Mouse (Mus musculus): ENCODE results near the gene Aatk.

The Aatk gene

DNA sequence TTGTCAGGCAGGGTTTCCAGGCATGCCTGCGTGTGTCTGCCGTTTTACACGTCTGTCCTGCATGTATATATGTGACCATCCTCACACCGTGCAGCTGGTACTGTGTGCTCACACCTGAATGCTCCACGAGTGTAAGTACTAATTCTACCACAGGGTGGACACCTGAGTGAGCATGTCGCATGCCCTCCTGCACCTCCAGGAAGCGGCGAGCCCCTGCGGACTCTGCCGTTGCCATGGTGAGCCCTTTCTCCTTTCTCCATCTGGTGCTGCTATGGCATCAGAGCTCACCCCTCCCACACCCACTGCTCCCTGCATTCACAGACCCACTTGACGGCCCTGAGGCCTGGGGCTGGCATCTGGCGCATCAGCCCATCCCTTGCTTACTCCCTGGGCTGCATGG, 24.1 kb downstream of the Aatk start:
- DNase-seq (ENCODE audit: low spot score in 2 of 2): no peak

DNA sequence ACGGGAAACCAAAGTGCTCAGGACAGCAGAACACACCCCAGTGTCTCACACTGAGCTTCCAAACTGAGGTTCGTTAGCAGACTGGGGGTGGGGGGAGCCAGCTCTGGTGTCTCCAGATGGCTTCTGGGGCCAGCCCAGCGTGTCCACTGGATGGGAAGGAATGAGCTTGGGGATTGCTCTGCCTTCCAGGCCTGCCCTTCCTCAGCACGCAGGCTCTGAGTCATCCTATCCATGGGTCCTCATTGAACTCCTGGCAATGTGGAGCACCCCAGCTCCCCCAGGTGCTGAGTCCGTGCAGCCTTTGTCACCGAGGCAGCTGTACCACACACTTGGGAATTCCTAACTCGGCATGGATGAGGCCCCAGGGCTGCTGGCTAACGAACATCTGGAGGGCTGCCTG, 24.8 kb downstream of the Aatk start:
- no peak for DNase-seq (ENCODE audit: low spot score in 2 of 2)

DNA sequence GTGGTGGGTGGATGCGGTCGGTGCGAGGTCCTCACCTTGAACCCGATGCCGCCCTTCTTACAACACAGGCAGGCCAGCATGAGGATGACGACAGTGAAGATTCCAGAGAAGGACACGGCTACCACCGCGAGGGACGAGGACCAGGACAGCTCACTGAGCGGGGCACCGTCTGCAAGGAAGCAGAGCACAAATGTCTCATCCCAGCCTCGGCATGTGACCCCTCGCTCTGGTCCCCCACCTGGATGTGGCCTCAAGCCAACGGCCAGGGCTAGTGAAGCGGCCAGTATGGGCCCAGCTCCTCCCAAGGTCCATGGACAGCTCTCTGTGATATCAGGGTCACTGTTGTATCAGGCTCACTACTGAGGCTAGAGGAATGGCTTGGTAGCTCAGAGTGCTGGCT, 25.6 kb downstream of the Aatk start:
- DNase-seq (ENCODE audit: low spot score in 2 of 2): no peak

DNA sequence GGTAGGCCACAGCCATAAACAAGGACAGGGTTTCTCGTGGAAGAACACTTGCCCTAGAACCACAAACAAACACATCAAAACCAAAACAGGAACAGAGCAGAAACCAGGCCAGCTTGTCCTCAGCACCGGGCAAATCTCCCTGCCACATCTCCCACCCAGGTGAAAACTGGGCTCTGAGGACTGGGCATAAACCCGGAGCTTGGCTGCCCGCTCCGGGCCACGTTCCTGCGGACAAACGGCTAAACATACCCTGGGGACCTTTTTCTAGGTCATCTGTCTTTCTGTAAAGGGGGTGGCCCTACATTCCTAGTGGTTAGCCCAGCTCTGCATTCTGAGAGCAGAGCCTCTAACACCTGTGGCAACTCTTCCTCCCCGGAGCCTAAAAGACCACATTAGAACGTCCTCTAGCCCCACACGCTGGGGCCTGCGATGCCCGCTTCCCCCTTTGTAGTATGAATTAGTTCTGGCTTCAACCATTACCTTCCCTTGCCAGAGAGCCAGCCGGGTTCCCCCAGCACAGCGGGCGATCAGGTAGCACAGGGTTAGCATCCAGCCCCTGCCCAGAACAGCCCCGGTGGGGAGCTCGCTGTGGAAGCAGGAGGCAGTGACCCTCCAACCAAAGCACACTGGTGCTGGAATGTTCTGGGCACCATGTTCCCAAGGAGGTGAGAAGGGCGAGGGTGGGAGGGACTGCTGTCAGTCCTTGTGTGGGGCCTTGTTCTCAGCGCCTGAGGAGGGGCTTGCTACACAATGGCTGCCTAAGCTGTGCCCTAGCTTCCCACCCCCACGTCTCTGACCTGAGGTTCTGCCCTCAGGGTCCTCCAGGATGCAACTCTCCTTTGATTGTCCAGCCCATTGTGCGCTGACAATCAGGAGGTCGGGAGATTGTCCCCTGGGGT, 27.2 kb downstream of the Aatk start:
- DNase-seq (ENCODE audit: low spot score in 2 of 2): no peak

GRCm38 (mm10) chr11:120017011-120017410, 30.0 kb downstream of the Aatk start:
- no peak for DNase-seq (ENCODE audit: low spot score in 2 of 2)

DNA sequence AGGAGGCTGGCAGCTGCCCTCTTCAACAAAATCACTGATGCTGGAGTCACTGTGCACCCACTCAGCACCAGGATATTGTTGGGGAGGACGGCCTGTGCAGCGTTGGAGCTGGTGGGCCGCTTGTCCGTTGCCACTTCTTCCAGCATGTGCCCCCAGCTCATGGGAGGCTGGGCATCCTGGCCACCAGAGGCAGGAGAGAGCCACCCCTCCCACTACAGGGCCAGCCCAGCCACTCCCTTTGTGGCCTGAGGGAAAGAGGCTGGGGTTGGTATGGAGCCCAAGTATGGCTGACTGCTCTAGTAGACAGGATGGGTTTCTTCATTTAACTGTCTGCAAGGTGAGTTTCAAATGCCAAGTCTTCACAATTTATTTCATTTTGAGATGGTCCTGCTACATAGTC, 32.2 kb downstream of the Aatk start:
- no peak for DNase-seq (ENCODE audit: low spot score in 2 of 2)

DNA sequence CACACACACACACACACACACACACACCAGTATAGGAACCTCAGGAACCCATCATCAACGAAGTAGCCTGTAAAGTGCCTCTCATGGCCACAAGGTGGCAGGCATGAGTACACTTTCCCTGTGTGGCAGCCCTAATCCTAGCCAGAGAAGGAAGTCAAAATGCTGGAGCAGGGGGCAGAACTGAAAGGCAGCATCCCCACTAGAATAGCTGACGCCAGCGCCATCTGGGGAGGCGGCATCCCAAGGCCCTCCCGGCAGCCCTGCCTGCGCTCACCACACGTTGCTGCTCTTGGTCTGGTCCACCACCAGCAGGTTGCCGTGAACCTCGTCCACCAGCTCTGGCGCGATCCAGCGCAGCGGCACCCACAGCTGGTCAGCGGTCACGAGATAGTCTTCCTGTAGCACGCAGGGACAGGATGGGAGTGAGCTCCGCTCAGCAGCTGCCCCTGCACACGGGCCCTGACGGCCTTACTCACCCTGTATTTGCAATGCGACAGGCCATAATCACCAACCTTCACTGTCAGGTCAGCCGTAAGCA, 33.7 kb downstream of the Aatk start:
- peak; percentile 52 to 62 for DNase-seq (ENCODE audit: low spot score in 2 of 2)

- no peak for DNase-seq (ENCODE audit: low spot score in 2 of 2)
Measured at GRCm38 (mm10) chr11:120012702-120013101, 34.3 kb downstream of the Aatk start.

DNA sequence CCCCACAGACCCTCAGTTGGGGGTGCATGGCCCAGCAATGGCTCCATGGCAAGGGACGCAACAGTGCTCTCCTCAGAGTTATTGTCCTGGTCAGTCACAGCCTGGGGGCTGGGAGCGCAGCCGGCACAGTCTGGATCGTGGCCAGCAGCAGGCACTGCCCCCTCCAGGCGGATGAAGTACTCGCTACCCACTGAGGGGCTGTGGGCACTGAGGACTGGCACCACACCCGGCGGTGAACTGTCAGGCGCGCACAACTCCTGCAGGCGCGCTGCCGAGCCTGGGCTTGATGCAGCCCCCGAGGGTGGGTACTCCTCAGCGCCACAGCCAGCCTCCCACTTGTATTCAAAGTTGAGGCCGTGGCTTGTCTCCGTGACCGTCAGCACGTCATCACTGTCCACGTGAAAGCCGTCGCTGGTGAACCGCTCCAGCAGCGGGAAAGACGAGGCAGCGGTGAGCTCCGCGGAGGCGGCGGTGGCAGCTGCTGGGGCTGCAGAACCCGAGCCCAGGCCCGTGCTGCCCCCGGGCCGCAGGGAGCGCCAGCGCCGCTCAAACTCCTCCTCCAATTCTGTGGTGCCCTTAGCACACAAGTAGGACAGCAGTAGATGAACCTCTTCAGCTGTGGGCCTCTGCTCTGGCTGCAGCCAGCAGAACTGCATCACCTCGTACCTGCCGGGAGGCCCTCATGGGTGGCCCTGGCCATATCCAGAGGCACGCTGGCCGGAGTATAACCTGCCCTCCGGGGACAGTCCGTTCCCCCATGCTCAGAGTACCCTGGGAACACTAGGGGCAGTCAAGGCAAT, 35.0 kb downstream of the Aatk start:
- DNase-seq (ENCODE audit: low spot score in 2 of 2): no peak

DNA sequence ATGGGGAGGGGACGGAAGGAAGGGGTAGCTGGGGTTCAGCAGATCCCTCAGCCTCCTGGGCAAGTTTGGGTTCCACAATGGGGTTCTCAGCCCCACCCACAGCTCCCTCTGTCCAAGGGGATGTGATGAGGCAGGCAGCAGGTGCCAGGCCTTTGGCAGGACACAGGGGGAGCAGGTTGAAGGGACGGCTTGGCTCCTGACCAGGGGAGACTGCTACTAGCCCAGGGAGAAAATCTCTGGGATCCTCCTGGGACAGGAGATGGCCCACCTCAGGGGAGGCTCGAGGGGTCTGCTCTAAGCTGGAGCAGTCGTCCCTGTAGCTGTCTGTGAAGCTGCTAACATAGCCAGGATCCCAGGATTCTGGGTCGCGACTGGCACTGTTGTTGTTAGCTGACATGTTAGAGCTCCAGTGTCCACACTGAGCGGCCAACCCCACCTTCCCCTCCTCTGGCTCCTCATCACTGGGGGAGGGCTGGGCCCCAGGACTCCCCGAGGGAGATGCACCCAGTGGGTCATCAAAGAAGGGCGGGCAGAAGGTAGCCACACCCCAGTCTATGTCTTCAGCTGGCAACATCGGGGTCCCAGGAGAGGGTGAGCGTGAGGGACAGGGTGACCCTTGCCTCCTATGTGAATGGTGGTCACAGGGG, 35.7 kb downstream of the Aatk start:
- no peak for DNase-seq (ENCODE audit: low spot score in 2 of 2)

DNA sequence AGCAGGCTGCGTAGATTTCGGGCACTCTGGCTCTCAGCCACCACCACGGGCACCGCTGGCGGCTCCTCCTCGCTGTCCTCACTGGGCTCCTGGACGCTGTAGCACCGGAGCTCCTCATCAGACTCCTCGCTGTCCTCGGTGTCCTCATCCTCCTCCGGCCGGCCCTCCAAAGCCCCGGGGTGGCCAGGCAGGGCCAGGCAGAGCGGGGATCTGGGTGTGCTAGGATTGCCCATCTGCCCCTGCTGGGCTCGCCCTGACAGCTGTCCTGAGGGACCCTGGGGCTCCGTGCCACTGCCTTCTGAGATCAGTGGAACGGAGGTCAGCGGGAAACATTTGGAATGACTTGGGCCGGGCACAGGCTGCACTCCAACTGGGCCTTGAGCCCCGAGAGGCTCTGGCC, 37.0 kb downstream of the Aatk start:
- DNase-seq (ENCODE audit: low spot score in 2 of 2): no peak

GRCm38 (mm10) chr11:120008956-120009355, 38.0 kb downstream of the Aatk start:
- no peak for DNase-seq (ENCODE audit: low spot score in 2 of 2)

DNA sequence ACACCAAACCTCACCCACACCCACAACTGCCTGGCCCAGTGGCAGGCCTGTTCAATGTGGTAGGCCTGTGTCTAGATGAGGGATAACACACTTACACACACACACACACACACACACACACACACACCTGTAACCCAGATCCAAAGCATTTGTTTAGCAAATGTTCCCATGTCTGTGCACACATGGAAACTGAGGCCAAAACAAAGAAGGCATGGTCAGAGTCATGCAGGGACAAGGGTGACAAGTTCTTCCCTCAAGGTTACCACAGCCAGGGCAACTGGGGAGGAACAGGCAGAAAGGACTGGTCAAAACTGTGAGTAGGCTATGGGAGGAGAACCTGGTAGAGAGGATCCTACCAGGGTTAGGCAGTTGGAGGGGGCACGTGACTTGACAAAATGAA, 38.5 kb downstream of the Aatk start:
- DNase-seq (ENCODE audit: low spot score in 2 of 2): no peak

- no peak for DNase-seq (ENCODE audit: low spot score in 2 of 2)
Measured at GRCm38 (mm10) chr11:120007496-120008080, 39.4 kb downstream of the Aatk start.

DNA sequence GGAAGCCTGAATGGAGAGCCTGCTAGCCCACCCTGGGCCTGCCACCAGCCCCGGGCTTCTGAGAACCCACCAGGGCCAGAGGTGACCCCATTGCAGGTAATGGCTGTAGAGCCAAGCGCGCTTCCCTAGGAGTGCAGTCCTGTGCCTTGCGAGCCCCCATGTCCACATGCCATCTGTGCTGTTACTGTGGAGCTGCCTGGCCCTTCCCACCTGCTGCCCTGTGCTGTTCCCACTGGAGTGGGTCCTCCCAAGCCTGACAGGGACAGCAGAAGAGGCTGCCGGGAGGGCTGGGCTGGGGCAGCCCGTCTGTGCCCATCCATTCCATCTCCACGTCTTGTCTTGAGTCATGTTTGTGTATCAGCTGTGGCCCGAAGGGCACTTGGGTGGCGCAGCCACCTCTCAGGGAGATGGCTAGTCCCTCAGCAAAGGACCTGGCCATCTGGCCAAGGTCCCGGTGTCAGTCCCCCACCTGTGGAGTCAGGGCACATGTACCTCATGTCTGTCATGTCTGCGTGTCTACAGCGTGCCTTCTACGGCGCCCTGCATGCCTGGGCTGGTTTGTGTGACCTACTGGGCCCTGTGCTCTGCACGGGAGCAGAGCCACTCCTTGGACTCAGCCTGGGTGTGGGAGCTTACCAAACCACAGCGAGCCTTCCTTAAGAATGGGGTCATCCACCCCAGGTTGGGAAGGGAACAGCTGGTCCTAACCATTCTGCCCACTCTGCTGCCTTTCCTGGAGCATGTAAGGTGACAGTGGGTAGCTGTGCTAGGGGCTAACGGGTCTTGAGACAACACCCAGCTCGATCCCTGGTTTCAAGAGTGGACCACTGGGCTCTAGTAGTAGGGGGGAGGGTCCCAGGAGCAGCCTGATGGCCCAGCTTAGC, 41.3 kb downstream of the Aatk start:
- no peak for DNase-seq (ENCODE audit: low spot score in 2 of 2)

- DNase-seq (ENCODE audit: low spot score in 2 of 2): no peak
Measured at GRCm38 (mm10) chr11:120002634-120003220, 44.2 kb downstream of the Aatk start.

DNA sequence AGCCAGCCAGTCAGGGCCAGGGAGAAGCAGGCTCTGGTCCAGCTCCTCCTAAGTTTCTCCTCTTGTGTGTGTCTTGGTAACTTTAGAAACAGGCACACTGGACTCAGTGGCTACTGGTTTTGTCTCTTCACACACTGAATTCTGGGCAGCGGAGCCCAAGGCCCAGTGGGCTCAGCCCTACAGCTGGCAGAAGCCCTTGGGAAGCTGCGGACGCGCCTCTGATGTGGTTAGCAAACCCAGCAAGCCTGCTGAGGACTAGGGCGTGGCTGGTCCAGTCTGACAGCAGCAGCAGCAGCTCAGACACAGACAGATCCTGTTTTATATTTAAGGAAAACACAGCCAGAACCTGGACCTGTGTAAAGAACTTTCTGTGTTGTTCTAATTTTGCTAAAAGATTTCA, 44.9 kb downstream of the Aatk start:
- DNase-seq (ENCODE audit: low spot score in 2 of 2): no peak

DNA sequence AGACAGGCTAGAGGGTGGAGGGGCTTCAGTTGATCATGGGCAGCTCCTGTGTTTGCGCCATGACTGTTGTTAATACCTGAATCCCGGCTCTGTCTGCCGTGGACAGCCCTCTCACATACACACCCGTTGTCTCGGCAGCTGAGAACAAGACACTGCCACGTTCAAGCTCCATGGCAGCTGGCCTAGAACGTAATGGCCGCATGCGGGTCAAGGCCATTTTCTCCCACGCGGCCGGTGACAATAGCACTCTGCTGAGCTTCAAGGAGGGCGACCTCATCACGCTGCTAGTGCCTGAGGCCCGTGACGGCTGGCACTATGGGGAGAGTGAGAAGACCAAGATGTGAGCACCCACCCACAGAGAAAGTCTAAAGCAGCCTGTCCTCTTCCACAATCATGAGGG, 49.6 kb downstream of the Aatk start:
- DNase-seq (ENCODE audit: low spot score in 2 of 2): no peak

DNA sequence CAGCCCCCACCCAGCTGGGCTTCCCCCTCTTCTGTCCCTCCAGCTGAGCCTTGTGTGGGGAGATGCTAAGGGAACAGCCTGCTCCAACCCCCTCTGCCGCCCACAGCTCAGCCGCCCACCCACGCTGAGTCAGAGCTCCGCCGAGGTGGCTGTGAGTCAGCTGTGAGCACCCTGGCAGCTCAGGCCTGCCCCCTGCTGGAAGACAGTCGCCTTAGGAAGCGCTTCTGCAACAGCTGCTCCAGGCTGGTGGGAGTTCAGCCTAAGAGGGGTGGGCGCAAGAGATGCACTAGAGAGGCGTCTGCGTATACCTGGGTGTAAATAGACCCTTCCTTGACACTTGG, 55.7 kb downstream of the Aatk start:
- peak; percentile 81 to 85 for DNase-seq (ENCODE audit: low spot score in 2 of 2)

- no peak for DNase-seq (ENCODE audit: low spot score in 2 of 2)
Measured at GRCm38 (mm10) chr11:119990658-119991337, 56.2 kb downstream of the Aatk start.
